Mouse (Mus musculus) induced T-regulatory cell, adult 2 months (primary cell): ENCODE measurements around the gene Olfr1137.

Source experiments
- DNase-seq: peaks from one replicate; pipeline ENCODE4 v3.0.0-alpha.2; 2012; ENCODE audit warnings: low read depth

Gene Olfr1137

GRCm38 (mm10) chr2:87713079-87713478 lies at the start of gene Olfr1137:
Olfr1137 (minus strand) TSS chr2:87713179.
- DNase-seq: no peak

DNA sequence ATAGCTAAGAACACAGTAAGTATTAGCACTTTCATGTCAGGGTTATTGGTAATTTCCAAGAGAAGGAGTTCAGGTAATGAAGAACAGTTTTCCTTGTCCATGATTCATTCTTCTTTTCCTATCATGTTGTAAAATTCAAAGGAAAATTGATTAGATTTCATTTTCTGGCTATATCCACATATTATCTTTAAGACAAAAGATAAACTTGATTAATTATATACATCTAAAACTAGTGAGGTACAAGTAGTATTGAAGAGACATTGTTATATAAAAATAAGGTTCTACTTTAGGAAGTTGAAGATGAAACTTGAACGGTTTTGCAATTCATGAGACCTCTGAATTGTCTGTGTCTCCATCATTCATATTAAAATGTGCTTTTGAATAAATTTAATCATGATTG lies 40.9 kb upstream of the Olfr1137 start, which contains the start of gene Olfr1141:
Gene Olfr1141 (minus strand): TSS at position 101 of the 400 bp plus-strand sequence.
- no peak for DNase-seq

DNA sequence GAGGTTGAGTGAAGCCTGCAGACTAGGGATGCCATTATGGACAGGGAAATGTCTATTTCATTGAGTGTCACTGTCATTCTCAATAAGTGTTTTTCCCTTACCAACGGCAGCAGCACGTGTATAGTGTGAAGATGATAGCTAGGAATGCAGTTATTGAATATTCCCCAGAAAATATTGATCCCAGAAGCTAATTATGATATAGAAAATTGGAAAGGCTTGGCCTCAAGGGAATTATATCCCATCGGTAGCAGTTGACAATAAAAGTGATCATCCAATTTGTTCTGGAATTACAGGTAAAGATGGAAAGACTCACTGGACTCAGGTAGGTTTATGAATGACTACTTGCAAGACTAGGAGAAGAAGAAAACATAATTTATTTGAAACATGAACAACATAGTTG lies 30.5 kb upstream of the Olfr1137 start, which contains the start of gene Olfr1140:
Gene Olfr1140 (plus strand): TSS at position 301 of the 400 bp plus-strand sequence.
- no peak for DNase-seq

GRCm38 (mm10) chr2:87739878-87740277 lies 26.9 kb upstream of the Olfr1137 start, which contains the start of gene Olfr1138:
Olfr1138 (minus strand) TSS chr2:87739978.
- no peak for DNase-seq

GRCm38 (mm10) chr2:87693847-87694246 lies 19.1 kb downstream of the Olfr1137 start, which contains the start of gene Olfr1136:
Olfr1136 (minus strand) TSS chr2:87693947.
- DNase-seq: no peak

DNA sequence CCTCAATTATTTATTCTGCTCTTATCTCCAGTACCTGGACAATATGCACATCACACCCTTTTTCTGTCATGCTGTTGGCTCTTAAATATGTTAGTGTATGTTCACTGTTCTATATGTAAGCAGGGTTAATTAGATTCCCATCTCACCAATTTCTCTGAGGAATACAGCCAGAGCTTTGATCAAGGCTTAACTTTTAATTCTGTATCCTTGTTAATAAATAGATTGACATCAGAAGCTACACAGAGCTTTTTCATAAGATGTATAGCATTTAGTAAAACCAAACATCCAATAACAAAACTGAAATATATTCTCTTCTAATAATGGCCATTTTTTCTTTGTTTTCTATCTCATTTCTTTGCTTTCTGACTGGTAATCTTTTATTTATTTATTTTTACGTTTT lies 39.4 kb downstream of the Olfr1137 start, which contains the start of gene Olfr1135:
Gene Olfr1135 (minus strand): TSS at position 101 of the 400 bp plus-strand sequence.
- DNase-seq: no peak
